Mouse (Mus musculus): ENCODE data around the gene Slc46a2. TPM values are rescaled to one million over a fixed set of nuclear protein-coding genes. Genes with fewer than 3 reads are reported as not detected.

Gene Slc46a2
- total RNA-seq, 2 experiments from 2014 or later = not detected

- DNase-seq (ENCODE audit: low spot score) = no peak
These were observed 55.0 kb downstream of the Slc46a2 start for GRCm38 (mm10) chr4:59859693-59860425.

Other genes starting within 250 kb of the Slc46a2 start
- 1 to 10 TPM; 2.6 to 3.3 TPM for gene Inip, start 113.5 kb downstream of the Slc46a2 start, total RNA-seq (2021)
- gene Snx30, start 109.2 kb downstream of the Slc46a2 start, total RNA-seq (2021) = 1 to 10 TPM; 2.9 to 3.7 TPM
- not detected for gene Mup4, start 45.7 kb upstream of the Slc46a2 start, total RNA-seq (2021)
- not detected for gene Mup6, start 49.2 kb upstream of the Slc46a2 start, total RNA-seq (2021)
- 1 to 10 TPM in 1 of 2 experiments, not detected in 1; 4.0 TPM for gene Mup7, start 155.4 kb upstream of the Slc46a2 start, total RNA-seq (2021)
- gene Mup2, start 239.2 kb upstream of the Slc46a2 start, total RNA-seq (2021) = not detected

Data from gastrocnemius, adult 18-20 months (tissue).